Mouse (Mus musculus): ENCODE data around the gene Phf12. TPM values are rescaled to one million over a fixed set of nuclear protein-coding genes. Genes with fewer than 3 reads are reported as not detected.

Gene Phf12
- polyA plus RNA-seq, 1 experiment from 2014 or later = 18.4 TPM

GRCm38 (mm10) chr11:78062563-78062962, 80.0 kb downstream of the Phf12 start:
- H3K4me1 ChIP-seq = no peaks in the 10 kb centered on the region
- no peak overlapping the region for H3K27ac ChIP-seq (replicated peaks)
- WGBS = 84% methylated on average over 1 of the region's 1 CpGs
- ATAC-seq (ENCODE audit: insufficient number of reproducible peaks, low FRiP score, low TSS enrichment, low read depth) = no peak
- H3K27me3 ChIP-seq = no peaks in the 10 kb centered on the region
- H3K4me2 ChIP-seq (replicated peaks) = no peak overlapping the region
- no peak overlapping the region for H3K4me3 ChIP-seq (replicated peaks)
- H3K9ac ChIP-seq = no peak overlapping the region
- no peaks in the 10 kb centered on the region for H3K9me3 ChIP-seq (replicated peaks)
- H3K36me3 ChIP-seq = peaks cover 23% of the 10 kb centered on the region

GRCm38 (mm10) chr11:78065906-78066305, 83.4 kb downstream of the Phf12 start:
- Histone ChIP-seq H3K4me1 (no peaks in the 10 kb centered on the region), H3K4me2 (replicated peaks) (no peak overlapping the region), H3K27ac (replicated peaks) (no peak overlapping the region), H3K9ac (no peak overlapping the region), H3K4me3 (replicated peaks) (no peak overlapping the region), H3K9me3 (replicated peaks) (no peaks in the 10 kb centered on the region), H3K27me3 (no peaks in the 10 kb centered on the region), H3K36me3 (no peaks in the 10 kb centered on the region)
- WGBS = 35% methylated on average over 2 of the region's 2 CpGs
- ATAC-seq (ENCODE audit: insufficient number of reproducible peaks, low FRiP score, low TSS enrichment, low read depth) = no peak

DNA sequence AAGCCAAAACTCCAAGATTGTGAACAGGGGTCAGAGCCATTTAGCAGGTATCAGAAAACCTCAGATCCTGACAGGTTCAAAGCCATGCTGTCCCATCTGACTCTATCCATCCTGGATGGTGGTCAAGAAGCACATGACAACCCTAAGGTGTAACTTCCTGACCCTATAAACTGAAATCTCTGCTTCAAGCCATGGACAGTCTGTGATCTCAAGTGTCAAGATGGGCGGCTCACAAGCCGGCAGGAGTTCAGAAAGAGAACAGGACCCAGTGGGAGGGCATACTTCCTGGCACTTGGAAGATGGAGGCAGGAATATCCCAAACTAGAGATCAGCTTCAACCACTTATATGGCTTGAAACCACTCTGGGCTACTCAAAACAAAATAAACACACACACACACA, 84.1 kb downstream of the Phf12 start:
- Histone ChIP-seq H3K9me3 (replicated peaks) (no peaks in the 10 kb centered on the region), H3K4me3 (replicated peaks) (no peak overlapping the region), H3K4me2 (replicated peaks) (no peak overlapping the region), H3K36me3 (peaks cover 1% of the 10 kb centered on the region; the same call in 1 of the 2 replicates), H3K27me3 (no peaks in the 10 kb centered on the region), H3K9ac (no peak overlapping the region), H3K4me1 (no peaks in the 10 kb centered on the region), H3K27ac (replicated peaks) (no peak overlapping the region)
- no peak for ATAC-seq (ENCODE audit: insufficient number of reproducible peaks, low FRiP score, low TSS enrichment, low read depth)
- 70% methylated on average over 2 of the region's 2 CpGs for WGBS

DNA sequence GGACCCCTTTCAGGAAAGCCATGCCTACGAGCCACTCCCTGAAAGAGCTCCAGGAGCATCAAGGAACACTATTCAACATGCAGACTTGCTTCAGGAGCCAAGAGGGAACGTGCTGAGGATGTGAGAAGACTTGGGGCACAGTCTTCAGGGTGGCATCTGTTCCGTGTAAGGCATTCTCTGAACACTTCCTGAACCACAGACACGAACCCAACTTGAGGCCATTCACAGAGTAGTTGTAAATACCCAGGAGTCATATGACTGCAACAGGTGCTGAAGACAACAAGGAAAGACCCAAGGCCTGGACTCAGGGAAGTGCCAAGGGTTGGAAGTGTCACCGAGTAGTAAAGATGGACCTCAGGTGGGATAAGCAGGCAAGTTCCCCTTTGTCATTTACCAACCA, 85.0 kb downstream of the Phf12 start:
- peaks cover 8% of the 10 kb centered on the region; the same call in 1 of the 2 replicates for H3K36me3 ChIP-seq
- H3K9ac ChIP-seq = no peak overlapping the region
- H3K9me3 ChIP-seq (replicated peaks) = no peaks in the 10 kb centered on the region
- ATAC-seq (ENCODE audit: insufficient number of reproducible peaks, low FRiP score, low TSS enrichment, low read depth) = no peak
- 64% methylated on average over 5 of the region's 5 CpGs for WGBS
- no peak overlapping the region for H3K4me2 ChIP-seq (replicated peaks)
- H3K4me3 ChIP-seq (replicated peaks) = no peak overlapping the region
- no peaks in the 10 kb centered on the region for H3K27me3 ChIP-seq
- H3K27ac ChIP-seq (replicated peaks) = no peak overlapping the region
- no peaks in the 10 kb centered on the region for H3K4me1 ChIP-seq

DNA sequence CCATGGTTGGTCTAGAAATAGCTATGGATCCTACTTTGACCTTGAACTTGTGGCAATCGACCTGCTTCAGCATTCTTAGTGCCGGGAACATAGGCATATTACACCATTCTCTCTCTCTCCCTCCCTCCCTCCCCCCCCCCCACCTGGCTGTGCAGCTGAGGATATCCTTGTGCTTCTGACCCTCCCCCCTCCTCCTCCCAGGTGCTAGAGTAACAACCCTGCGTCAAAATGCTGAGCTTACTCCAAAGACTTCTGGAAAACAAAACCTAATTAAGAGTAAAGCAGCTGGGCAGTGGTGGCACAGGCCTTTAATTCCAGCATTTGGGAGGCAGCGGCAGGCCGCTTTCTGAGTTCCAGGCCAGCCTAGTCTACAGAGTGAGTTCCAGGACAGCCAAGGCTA, 86.6 kb downstream of the Phf12 start:
- peaks cover 22% of the 10 kb centered on the region for H3K36me3 ChIP-seq
- H3K9me3 ChIP-seq (replicated peaks) = no peaks in the 10 kb centered on the region
- H3K4me1 ChIP-seq = no peaks in the 10 kb centered on the region
- no peak for ATAC-seq (ENCODE audit: insufficient number of reproducible peaks, low FRiP score, low TSS enrichment, low read depth)
- H3K9ac ChIP-seq = no peak overlapping the region
- H3K4me2 ChIP-seq (replicated peaks) = no peak overlapping the region
- WGBS = 76% methylated on average over 5 of the region's 5 CpGs
- H3K4me3 ChIP-seq (replicated peaks) = no peak overlapping the region
- no peaks in the 10 kb centered on the region for H3K27me3 ChIP-seq
- no peak overlapping the region for H3K27ac ChIP-seq (replicated peaks)

DNA sequence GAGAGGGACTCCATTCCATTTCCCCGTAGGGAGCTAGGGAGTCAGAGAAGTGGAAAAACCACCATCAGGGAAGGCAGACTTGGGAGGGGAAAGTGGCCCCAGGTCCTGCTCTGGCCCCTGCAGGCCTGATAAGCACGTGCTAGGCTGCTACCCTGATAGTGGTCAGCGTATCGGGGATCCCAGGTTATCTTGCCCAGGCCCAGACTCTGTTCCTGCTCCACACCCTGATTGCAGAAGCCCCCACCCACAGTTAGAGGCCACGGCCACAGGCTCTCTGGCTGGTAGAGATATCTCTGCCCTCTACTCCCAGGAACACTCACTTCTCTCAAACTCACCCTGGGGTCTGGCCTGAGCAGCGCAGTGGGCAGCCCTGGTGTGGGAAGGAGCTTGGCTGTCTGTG, 87.1 kb downstream of the Phf12 start:
- H3K9me3 ChIP-seq (replicated peaks) = no peaks in the 10 kb centered on the region
- 80% methylated on average over 6 of the region's 6 CpGs for WGBS
- no peak overlapping the region for H3K4me3 ChIP-seq (replicated peaks)
- no peak overlapping the region for H3K27ac ChIP-seq (replicated peaks)
- no peaks in the 10 kb centered on the region for H3K4me1 ChIP-seq
- H3K9ac ChIP-seq = no peak overlapping the region
- no peaks in the 10 kb centered on the region for H3K27me3 ChIP-seq
- no peak overlapping the region for H3K4me2 ChIP-seq (replicated peaks)
- ATAC-seq (ENCODE audit: insufficient number of reproducible peaks, low FRiP score, low TSS enrichment, low read depth) = no peak
- H3K36me3 ChIP-seq = peaks cover 27% of the 10 kb centered on the region

GRCm38 (mm10) chr11:78071938-78072337, 89.4 kb downstream of the Phf12 start:
- H3K9me3 ChIP-seq (replicated peaks) = no peaks in the 10 kb centered on the region
- no peaks in the 10 kb centered on the region for H3K27me3 ChIP-seq
- no peak for ATAC-seq (ENCODE audit: insufficient number of reproducible peaks, low FRiP score, low TSS enrichment, low read depth)
- H3K4me1 ChIP-seq = no peaks in the 10 kb centered on the region
- H3K36me3 ChIP-seq = peaks cover 50% of the 10 kb centered on the region
- no peak overlapping the region for H3K27ac ChIP-seq (replicated peaks)
- H3K4me3 ChIP-seq (replicated peaks) = no peak overlapping the region
- 76% methylated on average over 5 of the region's 5 CpGs for WGBS
- H3K9ac ChIP-seq = no peak overlapping the region
- no peak overlapping the region for H3K4me2 ChIP-seq (replicated peaks)

GRCm38 (mm10) chr11:78072425-78073130, 90.0 kb downstream of the Phf12 start:
- no peak overlapping the region for H3K4me2 ChIP-seq (replicated peaks)
- H3K4me1 ChIP-seq = no peaks in the 10 kb centered on the region
- H3K9ac ChIP-seq = peak overlapping the region; percentile 13; the same call in 1 of the 2 replicates
- ATAC-seq (ENCODE audit: insufficient number of reproducible peaks, low FRiP score, low TSS enrichment, low read depth) = no peak
- no peak overlapping the region for H3K4me3 ChIP-seq (replicated peaks)
- no peak overlapping the region for H3K27ac ChIP-seq (replicated peaks)
- no peaks in the 10 kb centered on the region for H3K9me3 ChIP-seq (replicated peaks)
- H3K27me3 ChIP-seq = no peaks in the 10 kb centered on the region
- H3K36me3 ChIP-seq = peaks cover 55% of the 10 kb centered on the region
- WGBS = 27% methylated on average over 6 of the region's 6 CpGs

GRCm38 (mm10) chr11:78073577-78074276, 91.2 kb downstream of the Phf12 start:
- H3K9me3 ChIP-seq (replicated peaks) = no peaks in the 10 kb centered on the region
- no peak overlapping the region for H3K27ac ChIP-seq (replicated peaks)
- no peak overlapping the region for H3K9ac ChIP-seq
- H3K4me2 ChIP-seq (replicated peaks) = no peak overlapping the region
- no peak overlapping the region for H3K4me3 ChIP-seq (replicated peaks)
- peaks cover 62% of the 10 kb centered on the region for H3K36me3 ChIP-seq
- ATAC-seq (ENCODE audit: insufficient number of reproducible peaks, low FRiP score, low TSS enrichment, low read depth) = no peak
- 88% methylated on average over 9 of the region's 9 CpGs for WGBS
- H3K4me1 ChIP-seq = no peaks in the 10 kb centered on the region
- H3K27me3 ChIP-seq = no peaks in the 10 kb centered on the region

- Histone ChIP-seq H3K27ac (replicated peaks) (no peak overlapping the region), H3K4me1 (peaks cover 5% of the 10 kb centered on the region; the same call in 1 of the 2 replicates), H3K27me3 (no peaks in the 10 kb centered on the region), H3K4me3 (replicated peaks) (no peak overlapping the region), H3K9ac (no peak overlapping the region), H3K36me3 (peaks cover 62% of the 10 kb centered on the region), H3K4me2 (replicated peaks) (no peak overlapping the region), H3K9me3 (replicated peaks) (no peaks in the 10 kb centered on the region)
- WGBS = 90% methylated on average over 2 of the region's 2 CpGs
- no peak for ATAC-seq (ENCODE audit: insufficient number of reproducible peaks, low FRiP score, low TSS enrichment, low read depth)
These were observed 91.7 kb downstream of the Phf12 start for GRCm38 (mm10) chr11:78074277-78074652.

DNA sequence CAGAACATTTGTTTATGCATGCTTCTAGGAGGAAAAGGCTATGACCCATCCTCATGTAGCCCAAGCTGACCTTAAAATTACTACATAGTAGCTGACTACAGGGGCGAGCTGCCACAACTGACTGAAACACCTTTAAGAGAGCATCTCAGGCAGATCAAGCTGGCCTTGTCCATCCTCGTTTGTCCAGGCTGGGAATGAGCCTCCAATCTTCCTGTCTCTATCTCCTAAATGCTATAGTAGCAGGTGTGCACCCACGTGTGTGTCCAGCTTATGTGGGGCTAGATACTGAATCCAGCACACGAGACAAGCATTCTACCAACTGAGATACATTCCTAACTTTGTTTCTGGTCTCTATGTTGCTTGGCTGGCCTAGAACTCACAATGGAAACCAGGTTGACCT, 92.1 kb downstream of the Phf12 start:
- Histone ChIP-seq H3K4me1 (peaks cover 9% of the 10 kb centered on the region; the same call in 1 of the 2 replicates), H3K9me3 (replicated peaks) (no peaks in the 10 kb centered on the region), H3K36me3 (peaks cover 62% of the 10 kb centered on the region), H3K9ac (no peak overlapping the region), H3K4me3 (replicated peaks) (no peak overlapping the region), H3K27me3 (no peaks in the 10 kb centered on the region), H3K4me2 (replicated peaks) (no peak overlapping the region), H3K27ac (replicated peaks) (no peak overlapping the region)
- no peak for ATAC-seq (ENCODE audit: insufficient number of reproducible peaks, low FRiP score, low TSS enrichment, low read depth)
- 88% methylated on average over 4 of the region's 4 CpGs for WGBS

All from embryonic facial prominence, embryonic 15.5 days (tissue).